Mouse (Mus musculus): Measurements from ENCODE around the gene Zfp91. TPM values are rescaled to one million over a fixed set of nuclear protein-coding genes. Genes with fewer than 3 reads are reported as not detected.
A peak's percentile ranks its signal among the peaks of the same experiment; 100 is the strongest.

Gene Zfp91
- polyA plus RNA-seq, 1 experiment from 2014 or later, result 11.5 TPM

DNA sequence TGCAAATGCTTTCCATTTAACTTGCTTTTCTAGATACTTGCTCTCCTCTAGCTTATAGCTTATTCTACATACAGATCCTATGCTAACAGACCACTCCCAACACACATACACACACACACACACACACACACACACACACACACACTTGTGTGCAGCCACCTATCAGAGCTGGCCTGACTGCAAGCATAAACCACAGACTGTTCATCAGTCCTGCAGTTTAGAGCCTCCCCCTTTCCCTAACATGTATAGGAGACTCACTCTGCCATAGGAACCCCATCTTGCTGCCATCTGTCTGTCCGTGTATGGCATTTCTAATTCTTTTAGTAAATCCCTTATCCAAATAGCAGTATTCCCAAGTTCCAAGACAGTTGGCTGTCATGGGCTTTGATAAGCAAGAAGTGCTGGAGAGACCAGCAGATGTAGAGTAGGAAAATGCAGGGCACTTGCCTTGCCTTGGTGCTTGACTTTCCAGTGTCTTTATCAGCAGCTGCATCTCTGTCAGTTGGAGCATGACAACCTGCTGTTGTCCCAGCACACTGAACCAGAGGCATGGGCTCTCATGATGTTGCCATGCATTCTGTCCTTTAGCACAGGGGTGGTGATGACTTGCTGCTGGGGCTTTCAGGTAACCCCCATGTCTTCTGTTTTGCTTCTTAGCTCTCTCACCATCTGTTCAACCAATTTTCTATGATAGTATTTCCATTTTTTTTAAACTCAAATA lies 16.9 kb upstream of the Zfp91 start:
- H3K4me1 ChIP-seq (replicated peaks; ENCODE audit: control insufficient read depth, insufficient read depth, low read length), result no peaks in the 10 kb centered on the region
- H3K4me2 ChIP-seq (ENCODE audit: low read depth, low read length), result no peak overlapping the region
- H3K27ac ChIP-seq (ENCODE audit: low read length), result no peak overlapping the region
- no peak for ATAC-seq (ENCODE audit: low read depth)
- no peak overlapping the region for H3K9ac ChIP-seq (ENCODE audit: low read length)
- no peak overlapping the region for H3K4me3 ChIP-seq (ENCODE audit: low read length)
- H3K27me3 ChIP-seq (ENCODE audit: control insufficient read depth, insufficient read depth, low read depth, low read length), result no peaks in the 10 kb centered on the region
- H3K9me3 ChIP-seq (ENCODE audit: control insufficient read depth, low read length), result no peaks in the 10 kb centered on the region
- 71% methylated on average over 1 of the region's 1 CpGs for WGBS
- H3K36me3 ChIP-seq (ENCODE audit: control insufficient read depth, insufficient read depth, low read length), result no peaks in the 10 kb centered on the region

DNA sequence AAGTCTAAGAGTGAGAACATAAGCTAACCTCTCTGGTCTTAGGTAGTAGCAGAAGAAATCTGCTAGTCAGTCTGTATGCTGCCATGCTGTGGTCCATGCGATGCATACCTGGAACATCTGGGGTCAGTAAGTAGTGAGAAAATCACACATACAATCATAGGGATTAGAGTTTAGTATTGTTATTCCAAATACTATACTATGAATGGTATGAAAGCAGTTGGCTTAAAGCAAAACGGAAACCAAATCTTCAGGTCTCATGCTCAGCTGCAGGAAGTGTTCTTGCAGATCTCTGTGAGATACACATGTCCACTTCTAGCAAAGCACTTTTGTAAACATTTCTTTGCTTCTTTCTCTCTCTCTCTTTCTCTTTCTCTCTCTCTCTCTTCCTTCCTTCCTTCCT lies 10.3 kb upstream of the Zfp91 start:
- Histone ChIP-seq H3K36me3 (ENCODE audit: control insufficient read depth, insufficient read depth, low read length) (no peaks in the 10 kb centered on the region), H3K4me1 (replicated peaks; ENCODE audit: control insufficient read depth, insufficient read depth, low read length) (no peaks in the 10 kb centered on the region), H3K9ac (ENCODE audit: low read length) (no peak overlapping the region), H3K4me3 (ENCODE audit: low read length) (no peak overlapping the region), H3K9me3 (ENCODE audit: control insufficient read depth, low read length) (no peaks in the 10 kb centered on the region), H3K27me3 (ENCODE audit: control insufficient read depth, insufficient read depth, low read depth, low read length) (no peaks in the 10 kb centered on the region), H3K27ac (ENCODE audit: low read length) (no peak overlapping the region), H3K4me2 (ENCODE audit: low read depth, low read length) (no peak overlapping the region)
- ATAC-seq (ENCODE audit: low read depth), result no peak
- 61% methylated on average over 2 of the region's 2 CpGs for WGBS

DNA sequence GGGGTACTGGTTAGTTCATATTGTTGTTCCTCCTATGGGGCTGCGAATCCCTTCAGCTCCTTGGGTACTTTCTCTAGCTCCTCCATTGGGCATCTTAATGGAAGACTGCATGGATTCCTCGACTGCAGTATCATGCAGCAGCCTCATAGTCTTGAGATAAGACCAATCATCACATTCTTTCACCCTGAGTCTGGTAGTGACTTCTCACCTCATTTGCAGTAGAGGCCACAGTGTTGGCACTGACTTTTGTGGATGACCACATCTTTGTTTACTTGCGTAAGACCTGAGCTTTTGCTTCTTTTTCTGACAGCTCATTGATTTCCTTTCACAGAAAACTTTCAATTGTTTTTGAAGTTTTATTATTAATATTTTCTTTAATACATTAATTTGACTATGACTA lies 9.8 kb upstream of the Zfp91 start:
- ATAC-seq (ENCODE audit: low read depth), result no peak
- H3K4me2 ChIP-seq (ENCODE audit: low read depth, low read length), result no peak overlapping the region
- H3K4me3 ChIP-seq (ENCODE audit: low read length), result no peak overlapping the region
- H3K9ac ChIP-seq (ENCODE audit: low read length), result no peak overlapping the region
- H3K36me3 ChIP-seq (ENCODE audit: control insufficient read depth, insufficient read depth, low read length), result no peaks in the 10 kb centered on the region
- H3K9me3 ChIP-seq (ENCODE audit: control insufficient read depth, low read length), result no peaks in the 10 kb centered on the region
- no peaks in the 10 kb centered on the region for H3K27me3 ChIP-seq (ENCODE audit: control insufficient read depth, insufficient read depth, low read depth, low read length)
- H3K27ac ChIP-seq (ENCODE audit: low read length), result no peak overlapping the region
- H3K4me1 ChIP-seq (replicated peaks; ENCODE audit: control insufficient read depth, insufficient read depth, low read length), result no peaks in the 10 kb centered on the region
- WGBS, result 72% methylated on average over 3 of the region's 3 CpGs

DNA sequence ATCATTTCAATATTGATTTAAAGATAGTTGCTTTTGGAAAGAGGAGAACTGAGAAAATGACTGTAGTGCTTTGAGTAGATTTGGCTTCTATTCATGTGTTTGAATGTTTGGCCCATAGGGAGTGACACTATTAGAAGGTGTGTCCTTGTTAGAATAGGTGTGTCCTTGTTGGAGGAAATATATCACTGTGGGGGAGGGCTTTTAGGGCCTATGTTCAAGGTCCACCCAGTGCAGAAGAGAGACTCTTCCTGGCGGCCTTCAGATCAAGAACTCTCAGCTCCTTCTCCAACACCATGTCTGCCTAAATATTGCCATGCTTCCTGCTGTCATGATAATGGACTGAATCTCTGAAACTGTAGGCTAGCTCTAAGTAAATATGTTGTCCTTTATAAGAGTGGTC lies 8.3 kb upstream of the Zfp91 start:
- H3K27ac ChIP-seq (ENCODE audit: low read length), result no peak overlapping the region
- H3K4me1 ChIP-seq (replicated peaks; ENCODE audit: control insufficient read depth, insufficient read depth, low read length), result no peaks in the 10 kb centered on the region
- 69% methylated on average over 1 of the region's 1 CpGs for WGBS
- no peak overlapping the region for H3K4me2 ChIP-seq (ENCODE audit: low read depth, low read length)
- no peak overlapping the region for H3K4me3 ChIP-seq (ENCODE audit: low read length)
- no peaks in the 10 kb centered on the region for H3K9me3 ChIP-seq (ENCODE audit: control insufficient read depth, low read length)
- H3K36me3 ChIP-seq (ENCODE audit: control insufficient read depth, insufficient read depth, low read length), result no peaks in the 10 kb centered on the region
- H3K27me3 ChIP-seq (ENCODE audit: control insufficient read depth, insufficient read depth, low read depth, low read length), result no peaks in the 10 kb centered on the region
- no peak for ATAC-seq (ENCODE audit: low read depth)
- no peak overlapping the region for H3K9ac ChIP-seq (ENCODE audit: low read length)

DNA sequence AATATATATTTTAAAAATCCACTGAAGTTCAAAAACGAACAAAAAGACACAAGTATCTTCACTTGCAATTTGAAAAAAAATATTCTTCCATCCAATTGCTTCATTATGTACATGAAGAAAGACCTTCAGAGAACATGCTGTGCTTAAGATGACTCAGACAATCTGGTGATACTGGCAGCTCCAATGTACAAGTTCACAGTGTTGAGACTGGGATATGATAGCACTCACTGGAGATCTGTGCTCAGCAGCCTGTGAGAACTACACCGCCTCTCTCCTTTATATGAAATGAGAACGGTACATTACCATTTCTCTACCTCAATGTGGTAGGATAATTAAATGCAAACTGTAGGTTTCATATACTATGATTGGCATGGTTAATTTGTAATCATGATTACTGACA lies 6.9 kb upstream of the Zfp91 start:
- WGBS, result 69% methylated on average over 3 of the region's 3 CpGs
- no peak overlapping the region for H3K9ac ChIP-seq (ENCODE audit: low read length)
- H3K4me2 ChIP-seq (ENCODE audit: low read depth, low read length), result no peak overlapping the region
- H3K4me3 ChIP-seq (ENCODE audit: low read length), result no peak overlapping the region
- H3K27me3 ChIP-seq (ENCODE audit: control insufficient read depth, insufficient read depth, low read depth, low read length), result no peaks in the 10 kb centered on the region
- H3K9me3 ChIP-seq (ENCODE audit: control insufficient read depth, low read length), result no peaks in the 10 kb centered on the region
- no peak overlapping the region for H3K27ac ChIP-seq (ENCODE audit: low read length)
- no peaks in the 10 kb centered on the region for H3K36me3 ChIP-seq (ENCODE audit: control insufficient read depth, insufficient read depth, low read length)
- H3K4me1 ChIP-seq (replicated peaks; ENCODE audit: control insufficient read depth, insufficient read depth, low read length), result no peaks in the 10 kb centered on the region
- no peak for ATAC-seq (ENCODE audit: low read depth)

DNA sequence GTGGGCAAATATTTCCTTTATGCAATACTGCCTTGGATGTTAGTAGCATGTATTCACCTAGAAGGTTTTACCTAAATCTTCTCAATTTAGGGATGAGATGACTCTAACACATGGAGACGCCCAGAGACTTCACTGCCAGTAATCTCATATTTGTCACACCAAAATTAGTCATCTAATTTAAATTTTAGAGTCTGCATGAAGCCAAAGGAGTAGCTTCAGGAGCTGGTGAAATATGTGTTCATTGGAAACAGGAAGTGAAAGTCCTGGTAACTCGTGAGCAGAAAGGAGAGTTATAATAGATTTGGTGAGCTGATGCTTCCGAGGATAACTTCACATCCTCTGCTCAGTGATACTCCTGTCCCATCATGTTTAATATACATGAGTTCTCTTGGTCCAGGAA lies 5.1 kb upstream of the Zfp91 start:
- Histone ChIP-seq H3K27me3 (ENCODE audit: control insufficient read depth, insufficient read depth, low read depth, low read length) (no peaks in the 10 kb centered on the region), H3K36me3 (ENCODE audit: control insufficient read depth, insufficient read depth, low read length) (no peaks in the 10 kb centered on the region), H3K9me3 (ENCODE audit: control insufficient read depth, low read length) (no peaks in the 10 kb centered on the region), H3K9ac (ENCODE audit: low read length) (no peak overlapping the region), H3K4me3 (ENCODE audit: low read length) (no peak overlapping the region), H3K27ac (ENCODE audit: low read length) (no peak overlapping the region), H3K4me2 (ENCODE audit: low read depth, low read length) (no peak overlapping the region), H3K4me1 (replicated peaks; ENCODE audit: control insufficient read depth, insufficient read depth, low read length) (no peaks in the 10 kb centered on the region)
- no peak for ATAC-seq (ENCODE audit: low read depth)
- 65% methylated on average over 3 of the region's 3 CpGs for WGBS

DNA sequence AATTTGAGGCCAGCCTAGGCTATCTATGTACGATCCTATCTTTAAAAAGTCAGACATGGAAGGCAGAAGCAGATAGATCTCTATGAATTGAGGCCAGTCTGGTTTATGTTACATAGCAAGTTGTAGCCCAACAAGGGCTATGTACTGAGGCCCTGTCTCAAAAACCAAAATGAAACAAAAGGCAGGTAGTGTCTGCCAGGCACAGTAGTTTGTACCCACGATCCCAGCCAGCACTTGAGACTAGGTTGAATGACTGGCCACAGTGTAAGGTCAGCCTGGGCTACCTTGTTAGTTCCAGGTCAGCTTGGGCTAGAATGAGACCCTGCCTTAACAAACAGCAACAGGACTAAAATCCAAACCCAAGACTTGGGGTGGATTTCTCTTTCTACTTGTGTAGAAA lies 4.7 kb upstream of the Zfp91 start:
- Histone ChIP-seq H3K9me3 (ENCODE audit: control insufficient read depth, low read length) (no peaks in the 10 kb centered on the region), H3K27me3 (ENCODE audit: control insufficient read depth, insufficient read depth, low read depth, low read length) (no peaks in the 10 kb centered on the region), H3K4me1 (replicated peaks; ENCODE audit: control insufficient read depth, insufficient read depth, low read length) (no peaks in the 10 kb centered on the region), H3K27ac (ENCODE audit: low read length) (no peak overlapping the region), H3K9ac (ENCODE audit: low read length) (no peak overlapping the region), H3K36me3 (ENCODE audit: control insufficient read depth, insufficient read depth, low read length) (no peaks in the 10 kb centered on the region), H3K4me3 (ENCODE audit: low read length) (no peak overlapping the region), H3K4me2 (ENCODE audit: low read depth, low read length) (no peak overlapping the region)
- no peak for ATAC-seq (ENCODE audit: low read depth)
- WGBS, result 61% methylated on average over 2 of the region's 2 CpGs

DNA sequence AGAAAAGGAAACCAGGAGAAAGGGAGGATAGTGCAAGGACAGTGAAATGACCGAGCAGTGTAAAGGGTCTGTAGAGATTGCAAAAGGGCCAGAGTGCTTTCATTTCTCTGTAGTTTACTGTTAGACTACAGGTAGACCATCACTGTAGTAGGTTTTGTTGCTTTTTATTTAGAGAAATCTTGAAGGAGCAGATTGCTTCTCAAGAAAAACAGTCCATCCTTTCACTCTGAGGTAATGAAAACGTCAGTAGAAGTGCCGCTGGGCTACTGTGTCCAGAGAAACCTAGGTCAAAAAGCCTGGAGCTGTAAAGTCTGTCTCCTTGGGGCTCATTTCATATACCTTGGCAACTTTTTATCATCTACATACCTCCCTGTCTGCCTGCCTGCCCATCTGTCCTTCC lies 3.2 kb upstream of the Zfp91 start:
- H3K27ac ChIP-seq (ENCODE audit: low read length), result no peak overlapping the region
- no peaks in the 10 kb centered on the region for H3K4me1 ChIP-seq (replicated peaks; ENCODE audit: control insufficient read depth, insufficient read depth, low read length)
- H3K36me3 ChIP-seq (ENCODE audit: control insufficient read depth, insufficient read depth, low read length), result no peaks in the 10 kb centered on the region
- H3K4me3 ChIP-seq (ENCODE audit: low read length), result no peak overlapping the region
- no peak for ATAC-seq (ENCODE audit: low read depth)
- H3K4me2 ChIP-seq (ENCODE audit: low read depth, low read length), result no peak overlapping the region
- 81% methylated on average over 3 of the region's 3 CpGs for WGBS
- H3K9ac ChIP-seq (ENCODE audit: low read length), result no peak overlapping the region
- H3K9me3 ChIP-seq (ENCODE audit: control insufficient read depth, low read length), result no peaks in the 10 kb centered on the region
- no peaks in the 10 kb centered on the region for H3K27me3 ChIP-seq (ENCODE audit: control insufficient read depth, insufficient read depth, low read depth, low read length)

DNA sequence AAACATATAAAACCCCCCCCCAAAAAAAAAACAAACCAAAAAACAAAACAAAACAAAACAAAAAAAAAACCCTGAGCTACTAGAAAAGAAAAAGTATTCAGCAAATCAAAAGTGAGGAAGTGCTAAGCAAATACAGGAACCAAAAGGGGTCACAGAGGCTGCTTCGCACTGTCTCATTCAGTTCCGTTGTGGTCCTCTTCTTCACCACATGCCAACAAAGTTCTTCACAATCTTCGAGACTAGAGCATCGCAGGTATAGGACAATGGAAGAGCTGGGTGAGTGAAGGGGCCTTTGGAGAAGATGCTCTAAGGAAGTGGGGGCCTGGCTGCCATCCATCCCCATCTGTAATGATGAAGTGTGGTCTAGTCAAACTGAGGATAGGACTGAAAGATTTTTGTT lies 2.5 kb upstream of the Zfp91 start:
- H3K9me3 ChIP-seq (ENCODE audit: control insufficient read depth, low read length), result no peaks in the 10 kb centered on the region
- 70% methylated on average over 4 of the region's 4 CpGs for WGBS
- H3K36me3 ChIP-seq (ENCODE audit: control insufficient read depth, insufficient read depth, low read length), result no peaks in the 10 kb centered on the region
- no peak for ATAC-seq (ENCODE audit: low read depth)
- no peak overlapping the region for H3K27ac ChIP-seq (ENCODE audit: low read length)
- no peaks in the 10 kb centered on the region for H3K27me3 ChIP-seq (ENCODE audit: control insufficient read depth, insufficient read depth, low read depth, low read length)
- no peaks in the 10 kb centered on the region for H3K4me1 ChIP-seq (replicated peaks; ENCODE audit: control insufficient read depth, insufficient read depth, low read length)
- H3K4me3 ChIP-seq (ENCODE audit: low read length), result no peak overlapping the region
- no peak overlapping the region for H3K9ac ChIP-seq (ENCODE audit: low read length)
- no peak overlapping the region for H3K4me2 ChIP-seq (ENCODE audit: low read depth, low read length)

DNA sequence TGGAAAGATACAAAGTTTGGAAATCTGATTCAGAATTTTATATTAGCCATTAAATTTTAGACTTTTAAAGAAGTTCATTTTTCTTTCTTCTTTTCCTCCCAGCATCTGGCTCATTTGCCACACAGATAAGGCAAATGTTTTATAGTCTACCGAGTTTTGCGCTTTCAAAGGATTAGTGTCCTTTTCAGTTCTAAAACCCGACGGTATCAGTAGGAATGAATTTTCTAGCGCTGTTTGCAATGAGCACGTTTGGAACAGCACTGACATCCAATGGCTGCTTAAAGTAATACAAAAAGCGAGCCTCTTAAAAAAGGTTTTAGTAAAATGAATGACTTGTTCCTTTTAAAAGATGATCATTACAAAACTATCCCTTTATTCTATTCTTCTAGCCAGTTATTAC lies 1.1 kb upstream of the Zfp91 start:
- H3K4me1 ChIP-seq (replicated peaks; ENCODE audit: control insufficient read depth, insufficient read depth, low read length), result no peaks in the 10 kb centered on the region; the same call in 1 of the 2 replicates
- H3K27me3 ChIP-seq (ENCODE audit: control insufficient read depth, insufficient read depth, low read depth, low read length), result no peaks in the 10 kb centered on the region
- no peaks in the 10 kb centered on the region for H3K36me3 ChIP-seq (ENCODE audit: control insufficient read depth, insufficient read depth, low read length)
- peak overlapping the region; percentile 82 for H3K9ac ChIP-seq (ENCODE audit: low read length)
- H3K27ac ChIP-seq (ENCODE audit: low read length), result peak overlapping the region; percentile 100
- peak overlapping the region; percentile 82 for H3K4me2 ChIP-seq (ENCODE audit: low read depth, low read length)
- ATAC-seq (ENCODE audit: low read depth), result no peak
- under 1% methylated on average over 7 of the region's 7 CpGs for WGBS
- H3K9me3 ChIP-seq (ENCODE audit: control insufficient read depth, low read length), result no peaks in the 10 kb centered on the region
- peak overlapping the region; percentile 98 for H3K4me3 ChIP-seq (ENCODE audit: low read length)

Data from lung, embryonic 16.5 days (tissue).